Mouse (Mus musculus) CH12.LX (cell line): Measurements from ENCODE around the gene Galk2. TPM values are rescaled to one million over a fixed set of nuclear protein-coding genes. Genes with fewer than 3 reads are reported as not detected.

Source experiments
- DNase-seq: peaks from one replicate; pipeline ENCODE4 v3.0.0-alpha.2; 2013; ENCODE audit errors: extremely low read depth
- H3K27ac ChIP-seq: 2 replicates; pipeline ENCODE4 v1.5.1; 2012; ENCODE audit warnings: low read depth, mild to moderate bottlenecking, control low read depth, moderate library complexity; ENCODE audit not compliant: insufficient read depth
- H3K27me3 ChIP-seq: replicated peaks from 2 replicates; pipeline ENCODE3; 2012; ENCODE audit warnings: inconsistent platforms
- H3K36me3 ChIP-seq, 2 experiments: replicated peaks in 1 of 2; 2 replicates each; pipeline versions ENCODE3 to v1.6.1; 2012; ENCODE audit warnings: inconsistent platforms in 1 of 2, low read length in 1 of 2, mild to moderate bottlenecking in 1 of 2, mixed read lengths in 1 of 2, moderate library complexity in 1 of 2; ENCODE audit not compliant: control insufficient read depth in 1 of 2, insufficient read depth in 1 of 2
- H3K4me1 ChIP-seq, 2 experiments: 2 replicates each; pipeline ENCODE4 v1.6.1; 2012; ENCODE audit warnings: inconsistent platforms in 1 of 2, moderate library complexity in 1 of 2; ENCODE audit not compliant: insufficient read depth in 2 of 2, control insufficient read depth in 1 of 2
- H3K4me2 ChIP-seq: 2 replicates; pipeline ENCODE4 v1.6.1; 2012; ENCODE audit warnings: low read depth, mild to moderate bottlenecking, control low read depth; ENCODE audit not compliant: poor library complexity, insufficient read depth, severe bottlenecking
- H3K4me3 ChIP-seq, 3 experiments: fragments of 150-350 bp in 1 of 3; sonication (generic) in 1 of 3; replicated peaks in 1 of 3; 2 replicates each; pipeline versions ENCODE3 to v1.5.1; 2011 to 2012; ENCODE audit warnings: low read depth in 2 of 3, low read length in 2 of 3, mild to moderate bottlenecking in 2 of 3, moderate library complexity in 2 of 3, control low read depth in 1 of 3, improper control_type of control experiment in 1 of 3, inconsistent platforms in 1 of 3, mixed read lengths in 1 of 3; ENCODE audit not compliant: poor library complexity in 1 of 3
- H3K79me2 ChIP-seq: replicated peaks from 2 replicates; pipeline ENCODE4 v1.6.1; 2012; ENCODE audit warnings: mild to moderate bottlenecking, moderate library complexity; ENCODE audit not compliant: control insufficient read depth, poor library complexity, insufficient read depth, severe bottlenecking; ENCODE audit errors: extremely low read depth
- H3K9ac ChIP-seq: 2 replicates; pipeline ENCODE4 v1.6.1; 2012; ENCODE audit warnings: low read depth, mild to moderate bottlenecking, control low read depth, moderate library complexity; ENCODE audit not compliant: insufficient read depth
- H3K9me3 ChIP-seq: replicated peaks from 2 replicates; pipeline ENCODE3; 2012; ENCODE audit warnings: low read length, inconsistent platforms, mixed read lengths
- CHD1 ChIP-seq: IDR thresholded peaks from 2 replicates; pipeline ENCODE4 v1.6.1; 2012; ENCODE audit warnings: low read depth, low read length, improper control_type of control experiment, inconsistent platforms
- CHD2 ChIP-seq: IDR thresholded peaks from 2 replicates; pipeline ENCODE4 v1.6.1; 2011; ENCODE audit warnings: low read length, improper control_type of control experiment
- CTCF ChIP-seq, 2 experiments: IDR thresholded peaks in 1 of 2; conservative IDR thresholded peaks in 1 of 2; 2 replicates each; pipeline ENCODE4 v1.5.1; 2011 to 2012; ENCODE audit warnings: low read depth in 2 of 2, low read length in 2 of 2, improper control_type of control experiment in 1 of 2, inconsistent platforms in 1 of 2, mild to moderate bottlenecking in 1 of 2, moderate library complexity in 1 of 2
- ELF1 ChIP-seq: IDR thresholded peaks from 2 replicates; pipeline ENCODE4 v1.6.1; 2014; ENCODE audit warnings: low read depth, mild to moderate bottlenecking, inconsistent platforms, low read length, improper control_type of control experiment
- EP300 ChIP-seq: IDR thresholded peaks from 2 replicates; pipeline ENCODE4 v1.6.1; 2011; ENCODE audit warnings: low read length, improper control_type of control experiment
- JUN ChIP-seq: IDR thresholded peaks from 2 replicates; pipeline ENCODE4 v1.6.1; 2011; ENCODE audit warnings: low read depth, mild to moderate bottlenecking, low read length, improper control_type of control experiment, moderate library complexity; ENCODE audit not compliant: insufficient read depth
- KAT2A ChIP-seq: IDR thresholded peaks from 2 replicates; pipeline ENCODE4 v1.6.1; 2012; ENCODE audit warnings: low read length, improper control_type of control experiment, inconsistent platforms; ENCODE audit not compliant: insufficient replicate concordance
- MAFK ChIP-seq: IDR thresholded peaks from 2 replicates; pipeline ENCODE4 v1.6.1; 2011; ENCODE audit warnings: low read length, improper control_type of control experiment; ENCODE audit not compliant: insufficient replicate concordance
- MAX ChIP-seq: IDR thresholded peaks from 2 replicates; pipeline ENCODE4 v1.6.1; 2011; ENCODE audit warnings: low read length, improper control_type of control experiment
- MAZ ChIP-seq: IDR thresholded peaks from 2 replicates; pipeline ENCODE4 v1.6.1; 2012; ENCODE audit warnings: low read depth, mild to moderate bottlenecking, inconsistent platforms, low read length, improper control_type of control experiment, moderate library complexity
- MYC ChIP-seq: IDR thresholded peaks from 2 replicates; pipeline ENCODE4 v1.6.1; 2011; ENCODE audit warnings: low read depth, mild to moderate bottlenecking, improper control_type of control experiment, low read length
- NRF1 ChIP-seq: IDR thresholded peaks from 2 replicates; pipeline ENCODE4 v1.6.1; 2014; ENCODE audit warnings: low read depth, mild to moderate bottlenecking, inconsistent platforms, low read length, improper control_type of control experiment, moderate library complexity
- POLR2A ChIP-seq: IDR thresholded peaks from 2 replicates; pipeline ENCODE4 v1.6.1; 2011; ENCODE audit warnings: low read depth, mild to moderate bottlenecking, improper control_type of control experiment, low read length
- RCOR1 ChIP-seq: conservative IDR thresholded peaks from 2 replicates; pipeline ENCODE4 v1.6.1; 2012; ENCODE audit warnings: low read depth, mild to moderate bottlenecking, inconsistent platforms, low read length, improper control_type of control experiment
- SIN3A ChIP-seq: IDR thresholded peaks from 2 replicates; pipeline ENCODE4 v1.6.1; 2012; ENCODE audit warnings: low read length, improper control_type of control experiment, inconsistent platforms
- SMC3 ChIP-seq: IDR thresholded peaks from 2 replicates; pipeline ENCODE4 v1.6.1; 2011; ENCODE audit warnings: low read depth, low read length, improper control_type of control experiment
- TBP ChIP-seq: conservative IDR thresholded peaks from 2 replicates; pipeline ENCODE4 v1.6.1; 2011; ENCODE audit warnings: low read depth, low read length, improper control_type of control experiment
- UBTF ChIP-seq: IDR thresholded peaks from 2 replicates; pipeline ENCODE4 v1.6.1; 2012; ENCODE audit warnings: low read depth, mild to moderate bottlenecking, inconsistent platforms, low read length, improper control_type of control experiment, moderate library complexity
- ZKSCAN1 ChIP-seq: IDR thresholded peaks from 2 replicates; pipeline ENCODE4 v1.6.1; 2012; ENCODE audit warnings: low read depth, inconsistent platforms, low read length, improper control_type of control experiment, borderline replicate concordance
- ZMIZ1 ChIP-seq: IDR thresholded peaks from 2 replicates; pipeline ENCODE4 v1.6.1; 2012; ENCODE audit warnings: low read depth, mild to moderate bottlenecking, inconsistent platforms, low read length, improper control_type of control experiment
- ZNF384 ChIP-seq: IDR thresholded peaks from 2 replicates; pipeline ENCODE4 v1.6.1; 2012; ENCODE audit warnings: low read depth, low read length, improper control_type of control experiment, inconsistent platforms
- dilution Hi-C: fragments of 300-500 bp; cut with MboI; formaldehyde crosslinking; loops from 2 replicates; pipeline ENCODE4 v1.14.3; 2020; ENCODE audit warnings: low sequenced_read_pairs; ENCODE audit not compliant: extremely low pct_unique_long_range_greater_than_20kb, extremely low pct_ligation_motif_present
- in situ Hi-C: fragments of 300-500 bp; cut with MboI; formaldehyde crosslinking; loops from 3 replicates; pipeline ENCODE4 v1.14.3; 2019; ENCODE audit warnings: low sequenced_read_pairs, low pct_ligation_motif_present, low pct_unique_long_range_greater_than_20kb, mixed read lengths
- polyA plus RNA-seq: library from polyadenylated mRNA; unstranded; fragments of >175 nt; gene quantifications from 2 replicates; pipeline ENCODE4 v1.2.1, GENCODE M21; 2012; ENCODE audit warnings: low read depth; ENCODE audit not compliant: insufficient read length
- total RNA-seq, 2 experiments: library from RNA; depleted of rRNA; stranded (reverse); fragments of 300-350 nt in 1 of 2; fragments of >200 nt in 1 of 2; gene quantifications; 2 replicates each; pipeline ENCODE4 v1.2.3; 2012 to 2014

Gene Galk2
- total and polyA plus RNA-seq, 3 experiments = 36.7 to 59.9 (median 41.8) TPM

DNA sequence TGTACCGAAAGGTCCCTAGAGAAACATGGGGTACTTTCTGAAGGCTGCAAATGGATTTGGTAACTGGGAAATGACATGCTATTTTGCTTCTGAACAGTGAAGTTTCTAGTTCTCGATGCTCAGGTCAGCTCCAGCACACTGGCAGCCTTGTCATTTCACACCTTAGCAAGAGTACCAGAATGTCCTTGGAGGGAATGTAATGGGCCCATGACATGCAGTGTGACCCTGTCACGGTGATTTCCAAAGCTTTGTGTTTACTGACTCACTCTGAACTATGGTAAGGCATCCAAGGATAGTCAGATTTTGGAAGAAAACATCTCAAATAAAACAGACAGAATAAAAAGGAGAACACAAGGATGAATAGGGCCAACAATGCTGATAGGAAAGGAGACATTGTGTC, 42.5 kb downstream of the Galk2 start:
- in situ Hi-C loops (no loop called here), dilution Hi-C loops (no loop called here)
- Histone ChIP-seq H3K9ac (no peak overlapping the region), H3K79me2 (no peaks in the 10 kb centered on the region), H3K4me2 (no peak overlapping the region), H3K27ac (no peak overlapping the region), H3K9me3 (no peaks in the 10 kb centered on the region), H3K4me3 (no peak overlapping the region), H3K36me3 (peaks cover 21 to 64% of the 10 kb centered on the region in 2 experiments), H3K27me3 (no peaks in the 10 kb centered on the region), H3K4me1 (peaks cover 0 to 16% of the 10 kb centered on the region in 2 experiments; a peak in 2 of 4 replicates)
- no peak for DNase-seq
- TF ChIP-seq ZNF384 (no peak), ELF1 (no peak), JUN (no peak), CHD1 (no peak), CHD2 (no peak), MYC (no peak), MAX (no peak), SMC3 (no peak), KAT2A (no peak), UBTF (no peak), SIN3A (no peak), MAFK (no peak), TBP (no peak), POLR2A (no peak), CTCF (conservative IDR thresholded peaks at IDR 0.05 in 1 of 2, IDR thresholded peaks at IDR 0.05 in 1 of 2; ENCODE audit: low read depth in 2 of 2, low read length in 2 of 2) (no peak)

- Histone ChIP-seq H3K27ac (no peak overlapping the region), H3K4me2 (no peak overlapping the region), H3K4me1 (no peaks in the 10 kb centered on the region), H3K36me3 (peaks cover 11 to 58% of the 10 kb centered on the region in 2 experiments), H3K27me3 (no peaks in the 10 kb centered on the region), H3K4me3 (no peak overlapping the region), H3K9ac (no peak overlapping the region), H3K79me2 (no peaks in the 10 kb centered on the region), H3K9me3 (no peaks in the 10 kb centered on the region)
- dilution Hi-C loops (no loop called here), in situ Hi-C loops (no loop called here)
- TF ChIP-seq ZMIZ1 (no peak), EP300 (no peak), NRF1 (no peak), MAX (no peak), ZNF384 (no peak), MAZ (no peak), JUN (no peak), ZKSCAN1 (no peak), RCOR1 (no peak)
- no peak for DNase-seq
These were observed 47.6 kb downstream of the Galk2 start for GRCm38 (mm10) chr2:125906407-125907066.
